Mouse (Mus musculus): ENCODE measurements around the gene Atp2c2.
A peak's percentile ranks its signal among the peaks of the same experiment; 100 is the strongest.

Gene Atp2c2

DNA sequence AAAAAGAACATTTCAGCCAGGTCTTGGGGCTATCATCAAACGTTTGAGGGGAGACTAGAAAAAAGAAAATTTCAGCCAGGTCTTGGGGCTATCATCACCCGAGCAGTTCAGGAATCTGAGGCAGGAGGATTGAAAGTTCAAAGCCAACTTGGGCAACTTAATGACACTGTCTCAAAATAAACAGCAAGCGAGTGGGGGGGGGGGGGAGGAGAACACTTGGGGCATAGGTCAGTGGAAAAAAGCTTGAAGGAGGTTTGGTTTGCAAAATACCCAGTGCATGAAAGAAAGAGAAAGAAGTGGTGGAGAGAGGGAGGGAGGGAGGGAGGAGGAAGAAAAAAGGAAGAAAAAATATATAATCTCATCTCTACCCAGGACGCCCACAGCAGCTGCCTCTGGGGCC is 87.5 kb downstream of the Atp2c2 start:
- no peak for DNase-seq

DNA sequence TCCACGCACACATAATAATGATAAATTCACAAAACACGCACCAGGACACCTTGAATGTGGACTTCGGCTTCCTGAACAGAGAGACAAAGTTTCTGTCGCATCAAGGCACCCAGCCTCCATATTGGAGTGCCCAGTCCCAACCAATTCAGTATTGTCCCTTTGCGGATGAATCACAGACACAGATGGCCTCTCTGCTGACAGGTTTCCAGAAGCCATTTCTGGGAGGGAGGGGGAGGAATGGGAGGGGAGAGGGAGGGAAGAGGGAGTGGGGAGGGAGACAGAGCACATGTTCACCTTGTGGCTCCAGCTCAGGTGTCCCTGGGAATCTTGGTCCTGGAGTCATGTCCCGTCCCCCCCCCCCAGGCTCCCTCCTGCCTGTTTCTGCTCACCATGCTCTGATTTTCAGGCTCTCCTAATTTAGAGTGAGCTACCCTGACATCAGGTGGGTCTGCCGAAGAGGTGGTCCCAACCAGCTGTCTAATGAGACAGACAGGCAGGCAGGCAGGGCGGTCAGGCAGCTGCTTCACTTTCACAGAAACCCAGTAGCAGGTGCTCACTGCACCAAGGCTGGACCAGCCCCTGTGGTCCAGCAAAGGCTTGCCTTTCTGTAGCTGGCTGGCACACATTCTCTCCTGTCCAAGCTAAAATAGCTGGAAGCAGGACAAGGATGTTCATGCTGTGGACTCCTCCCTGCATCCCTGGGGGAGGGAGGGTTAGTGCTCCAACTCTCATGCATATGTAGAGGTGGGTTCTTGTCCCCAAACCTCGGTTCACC is 89.0 kb downstream of the Atp2c2 start:
- DNase-seq, result no peak

DNA sequence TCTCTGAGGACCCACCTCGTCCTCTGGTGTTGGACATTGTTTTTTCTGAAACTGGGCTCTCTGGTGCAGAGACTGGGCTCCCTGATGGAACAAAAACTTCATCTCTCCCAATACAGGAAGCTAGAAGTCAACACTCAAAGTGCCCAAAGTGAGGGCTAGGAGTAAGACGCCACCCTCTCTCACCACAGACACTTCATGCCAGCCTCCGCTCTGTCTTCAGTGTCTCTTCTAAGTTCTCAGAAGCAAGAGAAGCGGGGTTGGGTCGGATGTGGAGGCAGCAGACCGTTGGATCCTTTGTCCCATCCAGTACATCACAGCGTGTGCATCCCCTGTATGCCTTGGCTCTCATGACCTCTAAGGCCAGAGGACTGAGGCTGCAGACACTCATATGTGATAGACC is 89.8 kb downstream of the Atp2c2 start:
- DNase-seq, result no peak

DNA sequence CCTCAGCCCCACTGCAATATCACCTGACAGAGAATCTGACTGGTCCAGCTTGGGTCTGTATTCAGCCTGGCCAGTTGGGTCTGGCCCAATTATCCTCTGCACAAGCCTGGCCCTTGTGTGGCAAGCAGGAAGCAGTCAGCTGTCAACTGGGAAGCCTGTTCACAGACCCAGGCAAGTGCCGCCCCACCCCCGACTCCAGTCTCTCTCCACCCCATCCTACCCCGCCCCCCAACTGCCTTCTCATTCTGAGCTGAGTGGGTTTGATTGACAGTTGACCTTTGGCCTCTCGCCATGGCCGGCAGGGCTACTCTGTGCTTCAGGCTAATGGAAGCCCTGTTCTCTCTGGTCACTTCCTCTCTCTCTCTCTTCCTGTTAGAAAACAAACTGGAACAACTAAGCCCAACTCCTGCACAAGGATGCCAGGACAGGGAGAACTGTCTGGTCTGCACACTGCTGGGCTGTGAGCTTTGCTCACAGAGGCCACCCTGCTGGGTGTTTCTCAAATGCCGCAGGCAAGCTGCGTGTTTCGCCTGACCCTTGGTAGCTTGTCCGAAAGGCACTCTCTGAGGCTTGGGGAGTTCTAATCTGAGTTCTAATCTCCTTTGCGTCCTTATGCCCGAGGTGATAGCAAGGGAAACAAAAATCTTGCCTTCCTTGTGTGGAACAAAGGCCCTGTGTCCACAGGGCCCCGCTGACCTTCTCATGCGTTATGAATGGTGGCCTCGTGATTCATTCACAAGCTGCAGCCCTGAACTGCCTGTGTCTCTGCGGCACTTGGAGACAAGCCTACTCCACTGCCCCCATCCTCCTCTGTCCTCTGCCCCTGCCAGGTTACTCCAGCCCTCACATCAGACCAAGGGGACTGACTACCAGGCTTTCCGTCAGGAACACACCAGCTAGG is 92.2 kb downstream of the Atp2c2 start:
- peak; percentile 76 for DNase-seq

GRCm38 (mm10) chr8:119794689-119795088 is 94.9 kb downstream of the Atp2c2 start:
- DNase-seq, result no peak

DNA sequence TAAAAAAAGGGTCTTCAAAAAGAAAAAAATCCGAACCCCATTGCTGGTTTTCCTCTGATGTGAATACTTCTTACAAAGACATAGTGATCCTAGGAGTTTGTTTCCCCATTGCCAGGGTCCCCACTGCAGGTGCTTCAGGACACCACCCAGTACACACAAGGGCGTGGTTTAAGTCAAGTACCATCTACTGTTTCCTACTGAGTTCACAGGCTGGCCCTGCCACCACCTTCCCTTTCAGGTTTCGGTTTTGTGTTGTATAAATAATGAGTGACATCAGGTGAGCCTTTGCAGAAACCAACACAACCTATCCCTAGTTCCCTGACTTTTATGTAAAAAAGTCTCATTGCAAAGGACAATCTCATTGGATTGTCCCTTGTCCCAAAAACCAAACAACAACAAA is 95.8 kb downstream of the Atp2c2 start:
- DNase-seq, result no peak

DNA sequence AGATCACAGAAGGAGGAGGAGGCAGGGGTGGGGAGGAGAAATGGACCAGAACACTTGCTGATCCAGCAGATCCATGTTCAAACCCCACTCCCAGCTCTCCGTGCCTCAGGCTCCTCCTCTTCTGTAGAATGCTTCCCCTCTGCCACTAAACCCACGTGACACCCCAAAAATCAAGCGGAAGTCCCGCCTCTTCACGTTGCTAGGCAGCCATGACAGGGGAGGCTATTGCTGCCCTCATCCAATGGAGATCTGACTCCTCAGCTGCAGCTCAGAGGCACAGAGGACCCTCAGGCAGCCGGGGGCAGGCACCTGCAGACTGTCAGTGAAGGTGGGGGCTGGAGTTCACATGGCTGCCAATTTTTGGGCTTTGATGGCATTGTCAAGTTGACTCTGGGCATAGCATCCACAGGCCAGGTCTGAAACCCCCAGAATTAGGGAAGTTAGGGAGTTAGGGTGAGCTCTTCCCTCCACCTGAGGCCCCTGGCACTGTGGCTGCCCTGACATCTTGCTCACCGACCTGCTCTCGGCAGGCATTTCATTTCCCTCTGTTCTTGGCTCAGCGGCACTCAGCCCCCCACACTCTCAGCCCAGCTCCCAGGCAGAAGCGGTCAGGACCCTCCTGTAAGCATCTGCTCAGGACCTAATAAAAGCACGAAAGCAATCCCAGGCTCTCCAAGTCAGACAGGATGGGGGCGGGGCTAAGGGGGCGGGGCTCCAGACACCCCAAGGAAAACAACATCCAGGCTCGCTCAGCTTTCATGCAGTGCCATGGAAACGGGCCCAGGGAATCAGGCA is 98.6 kb downstream of the Atp2c2 start:
- DNase-seq, result peak; percentile 77

DNA sequence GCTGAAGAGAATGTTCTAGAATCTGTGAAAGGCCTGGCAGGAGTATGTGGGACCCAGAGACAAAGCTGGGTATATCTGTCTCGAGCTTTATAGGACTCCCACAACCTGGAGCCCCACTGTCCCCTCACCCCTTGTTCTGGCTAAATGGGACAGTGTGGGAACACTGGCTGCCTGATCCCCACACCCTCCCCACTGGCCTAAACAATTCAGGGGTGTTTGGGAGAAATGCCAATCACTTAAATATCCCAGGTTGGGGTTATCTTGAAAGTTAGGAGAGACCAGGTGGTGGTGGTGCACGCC is 99.1 kb downstream of the Atp2c2 start:
- no peak for DNase-seq

DNA sequence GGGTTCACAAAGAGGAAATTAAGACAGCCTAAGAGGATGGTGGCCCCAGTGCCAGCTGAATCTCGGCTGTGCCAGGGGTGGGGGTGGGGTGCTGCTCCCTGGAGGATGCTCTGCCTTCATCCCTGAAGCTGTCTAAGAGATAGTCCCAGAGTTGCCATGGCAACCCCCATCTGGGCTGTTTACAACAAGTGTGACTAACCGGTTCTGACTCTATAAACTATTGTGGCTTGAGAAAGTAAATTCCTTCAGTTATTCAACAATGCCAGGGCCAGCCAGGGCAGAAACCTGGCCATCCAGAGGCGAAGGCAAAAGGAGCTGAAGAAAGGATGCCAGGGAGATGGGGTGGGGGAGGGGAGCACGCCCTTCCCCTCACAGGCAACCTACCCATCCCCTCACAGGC is 101.4 kb downstream of the Atp2c2 start:
- DNase-seq, result no peak

- DNase-seq, result no peak
Measured at GRCm38 (mm10) chr8:119802592-119802991, 102.8 kb downstream of the Atp2c2 start.

DNA sequence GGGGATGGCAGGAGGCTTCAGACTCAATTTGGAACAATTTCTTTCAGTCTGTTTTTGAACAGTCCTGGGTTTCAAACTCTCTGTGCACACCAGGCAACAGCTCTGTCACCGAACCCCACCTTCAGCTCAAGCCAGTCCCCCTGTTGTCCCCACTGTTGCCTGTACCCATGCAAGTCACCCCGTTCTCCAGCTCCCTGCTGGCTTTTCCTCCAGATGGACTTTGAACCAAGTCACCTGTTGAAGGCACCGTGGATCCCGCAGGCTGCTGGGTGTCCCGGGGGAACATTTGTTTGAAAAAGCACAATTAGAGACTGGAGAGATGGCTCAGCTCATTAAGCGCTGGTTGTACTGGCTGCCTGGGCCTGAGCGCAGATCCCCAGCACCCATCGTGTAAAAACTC is 105.5 kb downstream of the Atp2c2 start:
- DNase-seq, result no peak

GRCm38 (mm10) chr8:119806422-119807263 is 106.8 kb downstream of the Atp2c2 start:
- peak; percentile 55 for DNase-seq
